In genomic region chr5:37296717-37297116, GRCm38 (mm10) we compare ENCODE assay signal across 22 mouse cellular contexts. TPM values are rescaled to one million over a fixed set of nuclear protein-coding genes. Genes with fewer than 3 reads are reported as not detected.
DNase-seq lines count a peak whose midpoint lies in the region; ATAC-seq and TF ChIP-seq lines count a peak whose summit lies in the region.
"Had no signal": no experiment of that assay in that cellular context is flagged by ENCODE, and none has a peak within 500 bp of the region (broad histone marks: within the 10 kb centered on the region; RNA-seq: fewer than 3 reads in every experiment).

No protein-coding gene starts in this region.

- no peak overlapping the region for H3K4me3 ChIP-seq in hindbrain, embryonic 14.5 days (replicated peaks; ENCODE audit: low read length)
- no peak overlapping the region for H3K4me3 ChIP-seq in hindbrain, embryonic 13.5 days
- no peak overlapping the region for H3K4me3 ChIP-seq in lung, embryonic 14.5 days (ENCODE audit: low read depth, low read length)
- no peak overlapping the region for H3K4me3 ChIP-seq in forebrain, postnatal 0 days (ENCODE audit: low read depth, low read length)
- H3K4me3 ChIP-seq: gastrocnemius, adult 2 months; layer of hippocampus, adult 2 months; limb, embryonic 12.5 days; liver, embryonic 12.5 days; neural tube, embryonic 12.5 days had no signal

- peaks cover 13% of the 10 kb centered on the region for H3K36me3 ChIP-seq in hindbrain, embryonic 14.5 days (replicated peaks; ENCODE audit: control insufficient read depth, insufficient read depth)
- peaks cover 14% of the 10 kb centered on the region for H3K36me3 ChIP-seq in hindbrain, embryonic 13.5 days
- peaks cover 10% of the 10 kb centered on the region; the same call in 1 of the 2 replicates for H3K36me3 ChIP-seq in lung, embryonic 14.5 days (ENCODE audit: insufficient read depth)
- peaks cover 14% of the 10 kb centered on the region for H3K36me3 ChIP-seq in forebrain, postnatal 0 days (ENCODE audit: insufficient read depth)
- H3K36me3 ChIP-seq: liver, embryonic 12.5 days had no signal

- H3K4me2 ChIP-seq in hindbrain, embryonic 14.5 days (replicated peaks), result no peak overlapping the region
- no peak overlapping the region for H3K4me2 ChIP-seq in hindbrain, embryonic 13.5 days
- H3K4me2 ChIP-seq in lung, embryonic 14.5 days, result no peak overlapping the region
- H3K4me2 ChIP-seq in forebrain, postnatal 0 days (ENCODE audit: low read depth), result no peak overlapping the region
- H3K4me2 ChIP-seq: heart, embryonic 11.5 days; limb, embryonic 12.5 days; liver, embryonic 12.5 days; neural tube, embryonic 12.5 days had no signal

- H3K9ac ChIP-seq in hindbrain, embryonic 14.5 days, result no peak overlapping the region
- no peak overlapping the region; the same call in 1 of the 2 replicates for H3K9ac ChIP-seq in hindbrain, embryonic 13.5 days
- no peak overlapping the region for H3K9ac ChIP-seq in lung, embryonic 14.5 days
- no peak overlapping the region for H3K9ac ChIP-seq in forebrain, postnatal 0 days
- H3K9ac ChIP-seq: limb, embryonic 12.5 days; liver, embryonic 12.5 days; neural tube, embryonic 12.5 days had no signal

- no peaks in the 10 kb centered on the region for H3K27me3 ChIP-seq in hindbrain, embryonic 14.5 days (ENCODE audit: control insufficient read depth, insufficient read depth, low read length)
- H3K27me3 ChIP-seq in hindbrain, embryonic 13.5 days, result no peaks in the 10 kb centered on the region
- H3K27me3 ChIP-seq in lung, embryonic 14.5 days (ENCODE audit: insufficient read depth, low read length), result no peaks in the 10 kb centered on the region
- no peaks in the 10 kb centered on the region for H3K27me3 ChIP-seq in forebrain, postnatal 0 days (ENCODE audit: insufficient read depth, low read length)
- H3K27me3 ChIP-seq: limb, embryonic 12.5 days; liver, embryonic 12.5 days; neural tube, embryonic 12.5 days had no signal

- no peaks in the 10 kb centered on the region for H3K4me1 ChIP-seq in hindbrain, embryonic 14.5 days (replicated peaks; ENCODE audit: control insufficient read depth, insufficient read depth, low read length)
- H3K4me1 ChIP-seq in hindbrain, embryonic 13.5 days (replicated peaks), result no peaks in the 10 kb centered on the region
- H3K4me1 ChIP-seq in lung, embryonic 14.5 days (ENCODE audit: insufficient read depth), result no peaks in the 10 kb centered on the region
- no peaks in the 10 kb centered on the region for H3K4me1 ChIP-seq in forebrain, postnatal 0 days (ENCODE audit: insufficient read depth)
- H3K4me1 ChIP-seq: limb, embryonic 12.5 days; liver, embryonic 12.5 days; neural tube, embryonic 12.5 days had no signal

- ATAC-seq in hindbrain, embryonic 14.5 days (ENCODE audit: low FRiP score), result 0 out of 2 replicates have a peak, but pooled peaks have one; percentile 26
- no peak for ATAC-seq in hindbrain, embryonic 13.5 days (ENCODE audit: low FRiP score)
- ATAC-seq in lung, embryonic 14.5 days (ENCODE audit: insufficient read depth), result 0 out of 2 replicates have a peak, but pooled peaks have one; percentile 26
- ATAC-seq in forebrain, postnatal 0 days, result peak; percentile 70
- ATAC-seq: liver, embryonic 12.5 days had no signal

- H3K9me3 ChIP-seq in hindbrain, embryonic 14.5 days (ENCODE audit: control insufficient read depth, low read length), result no peaks in the 10 kb centered on the region
- no peaks in the 10 kb centered on the region for H3K9me3 ChIP-seq in hindbrain, embryonic 13.5 days
- H3K9me3 ChIP-seq in lung, embryonic 14.5 days (ENCODE audit: low read depth, low read length), result no peaks in the 10 kb centered on the region
- H3K9me3 ChIP-seq in forebrain, postnatal 0 days (ENCODE audit: low read length), result no peaks in the 10 kb centered on the region
- H3K9me3 ChIP-seq: limb, embryonic 12.5 days; liver, embryonic 12.5 days; neural tube, embryonic 12.5 days had no signal

- no peak for TF ChIP-seq CTCF in lung, embryonic 14.5 days (IDR thresholded peaks at IDR 0.05; ENCODE audit: low read depth)
- no peak for TF ChIP-seq CTCF in forebrain, postnatal 0 days (IDR thresholded peaks at IDR 0.05; ENCODE audit: low read depth)

- H3K27ac ChIP-seq in hindbrain, embryonic 14.5 days, result no peak overlapping the region
- no peak overlapping the region for H3K27ac ChIP-seq in hindbrain, embryonic 13.5 days
- no peak overlapping the region for H3K27ac ChIP-seq in lung, embryonic 14.5 days (ENCODE audit: low read depth)
- H3K27ac ChIP-seq in forebrain, postnatal 0 days (ENCODE audit: low read depth, low read length), result no peak overlapping the region
- H3K27ac ChIP-seq: gastrocnemius, adult 2 months; kidney, postnatal 0 days; layer of hippocampus, adult 2 months; limb, embryonic 12.5 days; liver, embryonic 12.5 days; neural tube, embryonic 12.5 days had no signal

- 67% methylated on average over 10 of the region's 10 CpGs for WGBS in hindbrain, embryonic 14.5 days
- WGBS in hindbrain, embryonic 13.5 days, result 83% methylated on average over 10 of the region's 10 CpGs
- 58% methylated on average over 10 of the region's 10 CpGs for WGBS in lung, embryonic 14.5 days
- 43% methylated on average over 10 of the region's 10 CpGs for WGBS in forebrain, postnatal 0 days

- peak; percentile 51 for DNase-seq in hindbrain, embryonic 14.5 days (ENCODE audit: low spot score)
- peak; percentile 57 for DNase-seq in lung, embryonic 14.5 days
- no peak for DNase-seq in lung, postnatal 36 days
- DNase-seq in right cerebral cortex, postnatal 10 days (ENCODE audit: low spot score in 2 of 2), result peak; percentile 57 to 66
- no peak for DNase-seq in right cerebral cortex, adult 2 months (ENCODE audit: low spot score in 2 of 2)
- DNase-seq in forebrain, postnatal 0 days, result peak; percentile 76
- no peak for DNase-seq in kidney, postnatal 10 days
- DNase-seq: adrenal gland, adult 2 months; cerebellum, postnatal 25 days; gastrocnemius, adult 2 months; heart, postnatal 10 days; kidney, adult 18-20 months; lung, postnatal 4 days; right cerebral cortex, postnatal 25 days; thymus, adult 2 months had no signal

RNA-seq across cellular contexts. Expression of gene Evc, which starts 40.0 kb away (rescaled TPM):
- polyA plus RNA-seq in hindbrain, embryonic 14.5 days (2014; fragmentation: Nextera tagmentation; extraction: Ambion mirVana), result 2.4 and 3.1 TPM in 2 replicates
- polyA plus RNA-seq in hindbrain, embryonic 13.5 days (2015; fragmentation: Nextera tagmentation; extraction: Ambion mirVana), result 5.1 and 5.4 TPM in 2 replicates
- 20.3 and 20.6 TPM in 2 replicates for polyA plus RNA-seq in lung, embryonic 14.5 days (2014; fragmentation: Nextera tagmentation; extraction: Ambion mirVana)
- total RNA-seq in forebrain, postnatal 0 days (2014; rRNA removed), result 8.5 and 9.9 TPM in 2 replicates
- polyA plus RNA-seq in forebrain, postnatal 0 days (2015; fragmentation: Nextera tagmentation; extraction: Ambion mirVana), result 2.3 and 2.4 TPM in 2 replicates

RNA-seq across cellular contexts. Expression of gene Evc2, which starts 41.6 kb away (rescaled TPM):
- 4.6 and 5.8 TPM in 2 replicates for polyA plus RNA-seq in hindbrain, embryonic 14.5 days (2014; fragmentation: Nextera tagmentation; extraction: Ambion mirVana)
- polyA plus RNA-seq in hindbrain, embryonic 13.5 days (2015; fragmentation: Nextera tagmentation; extraction: Ambion mirVana), result 4.9 TPM in 2 replicates
- polyA plus RNA-seq in lung, embryonic 14.5 days (2014; fragmentation: Nextera tagmentation; extraction: Ambion mirVana), result 21.6 and 21.7 TPM in 2 replicates
- total RNA-seq in forebrain, postnatal 0 days (2014; rRNA removed), result 2.8 and 4.8 TPM in 2 replicates
- 2.8 and 3.0 TPM in 2 replicates for polyA plus RNA-seq in forebrain, postnatal 0 days (2015; fragmentation: Nextera tagmentation; extraction: Ambion mirVana)

RNA-seq across cellular contexts. Expression of gene Crmp1, which starts 55.0 kb away (rescaled TPM):
- polyA plus RNA-seq in hindbrain, embryonic 14.5 days (2014; fragmentation: Nextera tagmentation; extraction: Ambion mirVana), result 907 and 1,000 TPM in 2 replicates
- 750 and 790 TPM in 2 replicates for polyA plus RNA-seq in hindbrain, embryonic 13.5 days (2015; fragmentation: Nextera tagmentation; extraction: Ambion mirVana)
- 14.5 and 15.6 TPM in 2 replicates for polyA plus RNA-seq in lung, embryonic 14.5 days (2014; fragmentation: Nextera tagmentation; extraction: Ambion mirVana)
- total RNA-seq in forebrain, postnatal 0 days (2014; rRNA removed), result 965 and 1,074 TPM in 2 replicates
- polyA plus RNA-seq in forebrain, postnatal 0 days (2015; fragmentation: Nextera tagmentation; extraction: Ambion mirVana), result 1,043 and 1,136 TPM in 2 replicates

Comparison
In these comparisons a context has a peak if more than half of its experiments do, and no peak if none do; other contexts are left out.
1. DNase-seq: peak in hindbrain, embryonic 14.5 days (single experiment), lung, embryonic 14.5 days (single experiment), right cerebral cortex, postnatal 10 days (2 of 2) and forebrain, postnatal 0 days (single experiment); none in lung, postnatal 36 days (single experiment), right cerebral cortex, adult 2 months (0 of 2) and kidney, postnatal 10 days (single experiment).
2. RNA of gene Crmp1, which starts 55.0 kb away (polyA plus RNA-seq): 1,043 to 1,136 TPM in forebrain, postnatal 0 days, 907 to 1,000 TPM in hindbrain, embryonic 14.5 days and 750 to 790 TPM in hindbrain, embryonic 13.5 days; 14.5 to 15.6 TPM in lung, embryonic 14.5 days; every median in the first group is over 10 times any median in the second.